In the genomic region with DNA sequence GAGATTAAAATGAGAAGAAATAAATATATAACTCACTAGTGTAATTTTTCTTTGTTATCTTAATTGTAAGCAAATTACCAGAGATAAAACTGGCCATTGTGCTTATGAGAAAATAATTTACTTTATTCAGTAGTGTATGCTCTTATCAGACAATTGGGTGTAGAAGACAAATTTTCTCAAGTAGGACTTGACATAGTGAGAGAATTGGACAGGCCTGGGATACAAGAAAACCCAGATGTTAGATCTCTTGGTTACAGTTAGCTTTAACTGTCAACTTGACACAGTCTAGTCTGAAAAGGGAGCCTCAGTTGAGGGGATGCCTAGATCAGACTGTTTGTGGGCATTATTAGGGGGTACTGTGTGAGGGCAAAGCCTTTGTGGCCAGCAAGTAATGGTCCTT, we compare ENCODE assay signal across 16 mouse cellular contexts.
"Had no signal": no experiment of that assay in that cellular context is flagged by ENCODE, and none has a peak within 500 bp of the region (broad histone marks: within the 10 kb centered on the region; RNA-seq: fewer than 3 reads in every experiment).

No protein-coding gene starts in this region.

- DNase-seq: retina, postnatal 1 day; right cerebral cortex, adult 18-20 months; right cerebral cortex, postnatal 14 days; right cerebral cortex, postnatal 25 days; right cerebral cortex, postnatal 4 days; spleen, adult 18-20 months; thymus, adult 18-20 months; thymus, adult 2 months; thymus, postnatal 14 days; thymus, postnatal 25 days; thymus, postnatal 36 days; thymus, postnatal 4 days had no signal

- H3K27ac ChIP-seq: neural tube, embryonic 13.5 days; neural tube, embryonic 15.5 days; stomach, embryonic 15.5 days; stomach, postnatal 0 days had no signal

- H3K4me3 ChIP-seq: neural tube, embryonic 13.5 days; neural tube, embryonic 15.5 days; stomach, embryonic 15.5 days had no signal

- H3K4me2 ChIP-seq: neural tube, embryonic 13.5 days; neural tube, embryonic 15.5 days; stomach, embryonic 15.5 days had no signal

- H3K9ac ChIP-seq: neural tube, embryonic 13.5 days; neural tube, embryonic 15.5 days; stomach, embryonic 15.5 days had no signal

- H3K27me3 ChIP-seq: neural tube, embryonic 13.5 days; neural tube, embryonic 15.5 days; stomach, embryonic 15.5 days had no signal

- H3K4me1 ChIP-seq: neural tube, embryonic 13.5 days; neural tube, embryonic 15.5 days; stomach, embryonic 15.5 days had no signal

- H3K9me3 ChIP-seq: neural tube, embryonic 13.5 days; neural tube, embryonic 15.5 days; stomach, embryonic 15.5 days had no signal

- H3K36me3 ChIP-seq: neural tube, embryonic 13.5 days; neural tube, embryonic 15.5 days; stomach, embryonic 15.5 days had no signal
